17 mouse cellular contexts compared by ENCODE assay signal in the genomic region with DNA sequence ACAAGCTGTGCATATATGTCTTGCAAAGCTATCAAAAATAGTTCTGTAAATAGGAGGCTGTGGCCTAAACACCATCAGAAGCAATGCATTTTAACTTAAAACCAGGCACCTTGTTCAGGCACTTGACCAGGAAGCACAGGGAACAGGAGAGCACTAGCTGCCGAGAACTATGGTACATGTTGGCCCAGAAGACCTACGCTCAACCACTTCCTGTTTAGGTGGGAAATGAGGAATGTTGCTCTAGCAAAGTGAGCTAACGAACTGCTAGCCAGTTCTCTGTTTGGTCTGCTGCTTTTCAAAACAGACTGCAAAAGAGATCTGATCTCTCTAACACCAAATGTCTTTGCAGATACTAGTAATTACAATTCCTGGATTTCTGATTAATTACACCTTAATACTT. TPM values are rescaled to one million over a fixed set of nuclear protein-coding genes. Genes with fewer than 3 reads are reported as not detected.
"Had no signal": no experiment of that assay in that cellular context is flagged by ENCODE, and none has a peak within 500 bp of the region (broad histone marks: within the 10 kb centered on the region; RNA-seq: fewer than 3 reads in every experiment).

No protein-coding gene starts in this region.

- H3K4me3 ChIP-seq: layer of hippocampus, adult 2 months; limb, embryonic 12.5 days; liver, embryonic 13.5 days; lung, embryonic 15.5 days; megakaryocyte, embryonic 14.5 days; midbrain, embryonic 12.5 days; stomach, embryonic 15.5 days had no signal

- H3K27me3 ChIP-seq: limb, embryonic 12.5 days; liver, embryonic 13.5 days; lung, embryonic 15.5 days; megakaryocyte, embryonic 14.5 days; midbrain, embryonic 12.5 days; stomach, embryonic 15.5 days had no signal

- DNase-seq: kidney, adult 11 months; kidney, adult 9 months; kidney, postnatal 4 days; liver; liver, embryonic 13.5 days; liver, postnatal 0 days; right cerebral cortex, adult 18-20 months; right cerebral cortex, postnatal 25 days had no signal

- H3K4me2 ChIP-seq: limb, embryonic 12.5 days; liver, embryonic 13.5 days; lung, embryonic 15.5 days; midbrain, embryonic 12.5 days; stomach, embryonic 15.5 days had no signal

- H3K27ac ChIP-seq: kidney, postnatal 0 days; layer of hippocampus, adult 2 months; limb, embryonic 12.5 days; liver, embryonic 13.5 days; lung, embryonic 15.5 days; midbrain, embryonic 12.5 days; stomach, embryonic 15.5 days had no signal

- H3K9me3 ChIP-seq: limb, embryonic 12.5 days; liver, embryonic 13.5 days; lung, embryonic 15.5 days; megakaryocyte, embryonic 14.5 days; midbrain, embryonic 12.5 days; stomach, embryonic 15.5 days had no signal

- H3K9ac ChIP-seq: limb, embryonic 12.5 days; liver, embryonic 13.5 days; liver, postnatal 0 days; lung, embryonic 15.5 days; midbrain, embryonic 12.5 days; stomach, embryonic 15.5 days had no signal

- H3K4me1 ChIP-seq: limb, embryonic 12.5 days; lung, embryonic 15.5 days; megakaryocyte, embryonic 14.5 days; midbrain, embryonic 12.5 days; stomach, embryonic 15.5 days had no signal

- ATAC-seq: liver, postnatal 0 days; midbrain, embryonic 16.5 days had no signal

- H3K36me3 ChIP-seq: limb, embryonic 12.5 days; liver, embryonic 13.5 days; lung, embryonic 15.5 days; midbrain, embryonic 12.5 days; stomach, embryonic 15.5 days had no signal

RNA-seq across cellular contexts. Expression of gene Slc9c1, which starts 9.2 kb away (rescaled TPM):
- polyA plus RNA-seq: kidney, postnatal 0 days; limb, embryonic 12.5 days; liver, embryonic 13.5 days; liver, postnatal 0 days; lung, embryonic 15.5 days; midbrain, embryonic 12.5 days; midbrain, embryonic 16.5 days; neural tube, embryonic 14.5 days; stomach, embryonic 15.5 days had no signal

RNA-seq across cellular contexts. Expression of gene Gm17783, which starts 12.5 kb away (rescaled TPM):
- polyA plus RNA-seq: limb, embryonic 12.5 days; liver, embryonic 13.5 days; liver, postnatal 0 days; lung, embryonic 15.5 days; midbrain, embryonic 12.5 days; midbrain, embryonic 16.5 days; neural tube, embryonic 14.5 days had no signal

RNA-seq across cellular contexts. Expression of gene Gm609, which starts 51.6 kb away (rescaled TPM):
- polyA plus RNA-seq: limb, embryonic 12.5 days; liver, embryonic 13.5 days; lung, embryonic 15.5 days; midbrain, embryonic 12.5 days; midbrain, embryonic 16.5 days; neural tube, embryonic 14.5 days had no signal
